Mouse (Mus musculus): ENCODE data around the gene Mrrf. TPM values are rescaled to one million over a fixed set of nuclear protein-coding genes. Genes with fewer than 3 reads are reported as not detected.

Gene Mrrf
- polyA plus RNA-seq, 1 experiment from 2014 or later, result 39.3 TPM

DNA sequence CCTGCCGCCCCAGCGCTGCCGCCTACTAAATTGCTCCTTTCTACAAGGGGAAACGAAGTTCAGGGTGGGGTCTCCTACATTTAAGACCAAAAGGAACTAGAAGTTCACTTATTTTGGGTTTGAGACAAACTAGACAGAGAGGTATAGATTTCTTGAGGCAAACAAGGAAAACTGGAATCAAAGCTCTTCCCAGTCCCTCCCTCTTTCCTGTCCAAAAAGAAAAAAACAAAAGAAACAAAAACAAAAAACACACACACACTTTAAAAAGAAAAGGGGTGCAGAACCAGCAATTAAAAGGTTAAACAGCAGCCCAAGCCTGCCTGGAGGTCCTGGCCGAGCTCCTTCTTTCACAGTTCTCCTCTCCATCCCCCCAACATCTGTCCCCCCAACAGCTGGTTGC is 38.2 kb upstream of the Mrrf start:
- H3K27me3 ChIP-seq (ENCODE audit: control insufficient read depth, insufficient read depth, low read length), result peaks cover 76% of the 10 kb centered on the region
- no peaks in the 10 kb centered on the region for H3K9me3 ChIP-seq (replicated peaks; ENCODE audit: control insufficient read depth, low read length)
- ATAC-seq (replicated peaks; ENCODE audit: insufficient number of reproducible peaks, low FRiP score, low TSS enrichment, low read depth), result no peak
- no peak overlapping the region for H3K27ac ChIP-seq (replicated peaks; ENCODE audit: low read depth, low read length)
- H3K9ac ChIP-seq (replicated peaks; ENCODE audit: low read length), result no peak overlapping the region
- 5% methylated on average over 5 of the region's 5 CpGs for WGBS
- no peak overlapping the region for H3K4me3 ChIP-seq (ENCODE audit: low read depth, low read length)
- DNase-seq (ENCODE audit: low spot score), result no peak
- H3K4me1 ChIP-seq (ENCODE audit: control insufficient read depth, insufficient read depth, low read length), result peaks cover 5% of the 10 kb centered on the region; the same call in 1 of the 2 replicates
- no peaks in the 10 kb centered on the region for H3K36me3 ChIP-seq (replicated peaks; ENCODE audit: control insufficient read depth, insufficient read depth, low read depth, low read length)
- H3K4me2 ChIP-seq (ENCODE audit: low read depth, low read length), result peak overlapping the region; percentile 3; the same call in 1 of the 2 replicates

DNA sequence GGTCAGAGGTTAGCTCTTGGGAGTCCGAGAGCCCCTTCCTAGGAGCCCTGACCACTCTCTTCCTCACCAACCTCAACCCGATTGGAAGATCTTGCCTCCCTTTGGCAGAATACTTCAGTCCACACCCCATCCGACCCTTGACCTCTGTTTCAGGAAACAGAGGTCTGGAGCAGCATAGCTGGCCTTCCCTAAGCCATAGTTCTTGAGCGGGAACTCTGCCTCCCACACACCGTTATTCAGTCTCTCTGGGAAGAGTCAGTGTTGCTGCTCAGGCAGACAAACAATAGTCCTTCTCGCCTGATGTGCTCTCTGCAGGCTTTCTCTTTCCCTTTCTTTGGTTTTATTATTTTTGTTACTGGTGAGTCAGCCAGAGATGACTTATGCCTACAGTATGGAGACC is 36.5 kb upstream of the Mrrf start:
- 6% methylated on average over 6 of the region's 6 CpGs for WGBS
- H3K36me3 ChIP-seq (replicated peaks; ENCODE audit: control insufficient read depth, insufficient read depth, low read depth, low read length), result no peaks in the 10 kb centered on the region
- H3K27ac ChIP-seq (replicated peaks; ENCODE audit: low read depth, low read length), result no peak overlapping the region
- DNase-seq (ENCODE audit: low spot score) (no peak), ATAC-seq (replicated peaks; ENCODE audit: insufficient number of reproducible peaks, low FRiP score, low TSS enrichment, low read depth) (no peak)
- no peaks in the 10 kb centered on the region for H3K9me3 ChIP-seq (replicated peaks; ENCODE audit: control insufficient read depth, low read length)
- H3K4me1 ChIP-seq (ENCODE audit: control insufficient read depth, insufficient read depth, low read length), result peaks cover 11% of the 10 kb centered on the region; the same call in 1 of the 2 replicates
- no peak overlapping the region for H3K4me3 ChIP-seq (ENCODE audit: low read depth, low read length)
- H3K9ac ChIP-seq (replicated peaks; ENCODE audit: low read length), result no peak overlapping the region
- no peak overlapping the region for H3K4me2 ChIP-seq (ENCODE audit: low read depth, low read length)
- H3K27me3 ChIP-seq (ENCODE audit: control insufficient read depth, insufficient read depth, low read length), result peaks cover 70% of the 10 kb centered on the region

DNA sequence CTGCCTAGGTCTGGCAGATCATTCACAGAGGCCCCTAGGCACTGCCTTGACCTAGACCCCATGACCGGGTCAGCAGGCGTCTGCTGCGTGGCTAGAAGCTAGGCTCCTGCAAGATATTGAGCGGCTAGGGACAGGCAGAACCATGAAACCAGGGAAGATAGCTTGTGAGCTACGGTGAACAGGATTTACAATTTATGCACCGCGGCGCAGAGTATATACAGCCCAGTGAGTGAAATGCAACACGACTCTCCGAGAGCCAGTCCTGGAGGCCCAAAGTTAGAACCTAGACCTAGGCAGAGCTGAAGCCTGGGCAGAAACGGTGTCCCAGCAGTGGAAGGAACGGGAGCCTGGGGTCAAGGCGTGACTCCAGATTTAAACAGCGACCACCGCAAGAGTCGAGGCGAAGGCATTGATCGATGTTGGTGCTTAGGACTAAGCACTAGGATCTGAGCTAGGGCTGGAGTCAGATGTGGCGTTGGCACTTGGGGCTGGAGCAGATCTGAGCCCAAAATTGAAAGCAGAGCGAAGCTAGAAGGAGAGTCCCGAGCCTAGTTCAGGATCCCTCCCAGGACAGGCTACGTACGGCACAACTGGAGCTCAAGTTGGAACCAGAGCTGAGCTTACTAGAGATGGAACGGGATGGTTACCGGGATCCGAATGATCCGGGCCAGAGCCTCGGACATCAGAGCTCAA is 34.2 kb upstream of the Mrrf start:
- peak overlapping the region; percentile 80 for H3K9ac ChIP-seq (replicated peaks; ENCODE audit: low read length)
- no peaks in the 10 kb centered on the region for H3K36me3 ChIP-seq (replicated peaks; ENCODE audit: control insufficient read depth, insufficient read depth, low read depth, low read length)
- peak overlapping the region; percentile 74 for H3K4me2 ChIP-seq (ENCODE audit: low read depth, low read length)
- peak overlapping the region; percentile 57 for H3K4me3 ChIP-seq (ENCODE audit: low read depth, low read length)
- 2% methylated on average over 28 of the region's 28 CpGs for WGBS
- no peak for ATAC-seq (replicated peaks; ENCODE audit: insufficient number of reproducible peaks, low FRiP score, low TSS enrichment, low read depth)
- H3K9me3 ChIP-seq (replicated peaks; ENCODE audit: control insufficient read depth, low read length), result no peaks in the 10 kb centered on the region
- peaks cover 68% of the 10 kb centered on the region for H3K27me3 ChIP-seq (ENCODE audit: control insufficient read depth, insufficient read depth, low read length)
- peak overlapping the region; percentile 35; the same call in 1 of the 2 replicates for H3K27ac ChIP-seq (replicated peaks; ENCODE audit: low read depth, low read length)
- peaks cover 16% of the 10 kb centered on the region; the same call in 1 of the 2 replicates for H3K4me1 ChIP-seq (ENCODE audit: control insufficient read depth, insufficient read depth, low read length)
- DNase-seq (ENCODE audit: low spot score), result no peak

DNA sequence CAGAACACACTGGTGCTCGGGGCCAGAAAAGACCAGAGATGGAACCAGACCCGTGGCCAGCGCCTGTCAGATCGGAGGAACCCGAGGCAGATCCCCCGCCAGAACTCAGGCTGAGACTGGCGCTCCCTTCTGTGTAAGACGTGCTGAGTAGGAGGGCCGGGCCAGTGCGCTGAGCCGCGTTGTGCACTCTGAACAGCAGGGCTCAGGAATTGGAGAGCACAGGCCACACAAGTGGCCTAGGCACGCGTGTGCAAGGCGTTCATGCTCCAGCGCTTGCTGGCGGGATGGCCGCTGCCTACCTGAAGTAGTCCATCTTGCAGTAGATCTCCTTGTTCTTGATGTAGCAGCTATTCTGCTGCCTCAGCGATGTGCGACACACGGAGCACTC is 33.6 kb upstream of the Mrrf start:
- peak overlapping the region; percentile 57 for H3K4me3 ChIP-seq (ENCODE audit: low read depth, low read length)
- under 1% methylated on average over 21 of the region's 21 CpGs for WGBS

DNA sequence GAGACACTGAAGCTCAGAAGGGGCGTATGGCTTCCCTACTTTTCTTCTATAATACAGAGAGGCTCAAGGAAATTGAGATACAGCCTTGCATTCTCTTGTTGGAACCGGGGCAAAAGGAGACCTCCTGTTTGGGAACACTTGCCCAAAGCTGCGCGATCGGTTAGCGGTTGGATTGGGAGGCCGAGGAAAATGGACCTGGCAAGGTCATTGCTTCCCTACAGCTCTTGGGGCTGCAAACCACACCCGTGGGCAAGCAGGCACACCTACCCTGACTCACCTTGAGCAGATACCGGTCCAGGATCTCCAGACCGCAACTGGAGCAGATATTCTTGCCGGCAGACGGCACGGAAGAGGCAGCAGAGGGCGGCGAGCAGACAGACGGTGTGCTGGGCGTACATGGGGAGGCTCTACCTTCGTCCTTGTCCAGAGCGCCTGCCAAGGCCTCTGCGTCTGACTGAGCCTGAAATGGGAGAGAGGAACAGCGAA is 33.1 kb upstream of the Mrrf start:
- Histone ChIP-seq H3K9me3 (replicated peaks; ENCODE audit: control insufficient read depth, low read length) (no peaks in the 10 kb centered on the region), H3K27me3 (ENCODE audit: control insufficient read depth, insufficient read depth, low read length) (peaks cover 70% of the 10 kb centered on the region), H3K4me1 (ENCODE audit: control insufficient read depth, insufficient read depth, low read length) (peaks cover 16% of the 10 kb centered on the region; the same call in 1 of the 2 replicates), H3K9ac (replicated peaks; ENCODE audit: low read length) (peak overlapping the region; percentile 80), H3K36me3 (replicated peaks; ENCODE audit: control insufficient read depth, insufficient read depth, low read depth, low read length) (no peaks in the 10 kb centered on the region), H3K4me2 (ENCODE audit: low read depth, low read length) (peak overlapping the region; percentile 74), H3K27ac (replicated peaks; ENCODE audit: low read depth, low read length) (peak overlapping the region; percentile 66), H3K4me3 (ENCODE audit: low read depth, low read length) (peak overlapping the region; percentile 57)
- no peak for ATAC-seq (replicated peaks; ENCODE audit: insufficient number of reproducible peaks, low FRiP score, low TSS enrichment, low read depth)
- 1% methylated on average over 21 of the region's 21 CpGs for WGBS
- no peak for DNase-seq (ENCODE audit: low spot score)

More for the DNA sequence above, 33.6 kb upstream of the Mrrf start:
- no peaks in the 10 kb centered on the region for H3K36me3 ChIP-seq (replicated peaks; ENCODE audit: control insufficient read depth, insufficient read depth, low read depth, low read length)
- peak; percentile 59 for DNase-seq (ENCODE audit: low spot score)
- no peaks in the 10 kb centered on the region for H3K9me3 ChIP-seq (replicated peaks; ENCODE audit: control insufficient read depth, low read length)
- 0 out of 2 replicates have a peak, but pooled peaks have one; percentile 14 for ATAC-seq (replicated peaks; ENCODE audit: insufficient number of reproducible peaks, low FRiP score, low TSS enrichment, low read depth)
- H3K4me1 ChIP-seq (ENCODE audit: control insufficient read depth, insufficient read depth, low read length), result peaks cover 16% of the 10 kb centered on the region; the same call in 1 of the 2 replicates
- peak overlapping the region; percentile 74 for H3K4me2 ChIP-seq (ENCODE audit: low read depth, low read length)
- peak overlapping the region; percentile 66 for H3K27ac ChIP-seq (replicated peaks; ENCODE audit: low read depth, low read length)
- peak overlapping the region; percentile 80 for H3K9ac ChIP-seq (replicated peaks; ENCODE audit: low read length)
- H3K27me3 ChIP-seq (ENCODE audit: control insufficient read depth, insufficient read depth, low read length), result peaks cover 70% of the 10 kb centered on the region

DNA sequence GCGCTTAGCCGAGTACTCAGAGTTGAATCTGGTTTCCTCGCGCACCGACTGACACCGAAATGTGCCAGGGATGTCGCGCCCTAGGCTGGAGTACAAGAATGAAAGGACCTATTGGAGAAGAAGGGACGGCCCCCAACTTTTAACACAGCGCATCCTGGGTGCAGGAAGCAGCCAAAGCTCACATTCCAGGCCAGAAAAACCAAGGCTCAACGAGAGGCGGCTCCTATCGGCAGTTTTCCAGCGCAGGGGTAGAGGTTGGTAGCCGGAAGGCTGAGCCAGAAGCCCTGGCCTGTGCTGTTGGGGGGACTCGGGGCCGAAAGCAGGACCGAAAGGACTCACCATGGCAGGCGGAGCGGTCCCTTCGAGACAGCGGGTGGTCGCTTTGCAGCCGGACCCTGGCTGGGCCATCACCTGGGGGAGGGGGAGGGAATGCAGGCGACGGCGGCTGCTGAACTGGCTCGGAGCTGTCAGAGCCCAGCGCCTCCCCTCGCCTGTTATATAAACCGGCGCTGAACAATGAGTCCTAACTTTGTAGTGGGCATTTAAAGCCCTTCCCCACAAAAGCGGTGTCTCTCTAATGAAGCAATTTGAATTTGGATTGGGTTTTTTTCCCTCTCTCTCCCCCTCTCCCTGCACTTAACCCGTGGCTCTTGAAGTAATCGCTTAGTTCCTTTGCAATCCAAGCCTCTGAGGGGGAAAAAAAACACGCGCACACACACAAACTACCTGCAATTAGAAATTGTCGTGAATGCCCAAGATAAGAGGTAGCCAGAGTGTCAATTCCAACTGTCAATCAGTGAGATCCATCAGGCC is 32.4 kb upstream of the Mrrf start:
- peak; percentile 52 for DNase-seq (ENCODE audit: low spot score)
- no peak for ATAC-seq (replicated peaks; ENCODE audit: insufficient number of reproducible peaks, low FRiP score, low TSS enrichment, low read depth)
- under 1% methylated on average over 38 of the region's 38 CpGs for WGBS
- Histone ChIP-seq H3K27ac (replicated peaks; ENCODE audit: low read depth, low read length) (peak overlapping the region; percentile 85), H3K4me2 (ENCODE audit: low read depth, low read length) (peak overlapping the region; percentile 74), H3K36me3 (replicated peaks; ENCODE audit: control insufficient read depth, insufficient read depth, low read depth, low read length) (no peaks in the 10 kb centered on the region), H3K9me3 (replicated peaks; ENCODE audit: control insufficient read depth, low read length) (no peaks in the 10 kb centered on the region), H3K27me3 (ENCODE audit: control insufficient read depth, insufficient read depth, low read length) (peaks cover 68% of the 10 kb centered on the region), H3K4me1 (ENCODE audit: control insufficient read depth, insufficient read depth, low read length) (peaks cover 16% of the 10 kb centered on the region; the same call in 1 of the 2 replicates), H3K9ac (replicated peaks; ENCODE audit: low read length) (peak overlapping the region; percentile 80), H3K4me3 (ENCODE audit: low read depth, low read length) (peak overlapping the region; percentile 57)

DNA sequence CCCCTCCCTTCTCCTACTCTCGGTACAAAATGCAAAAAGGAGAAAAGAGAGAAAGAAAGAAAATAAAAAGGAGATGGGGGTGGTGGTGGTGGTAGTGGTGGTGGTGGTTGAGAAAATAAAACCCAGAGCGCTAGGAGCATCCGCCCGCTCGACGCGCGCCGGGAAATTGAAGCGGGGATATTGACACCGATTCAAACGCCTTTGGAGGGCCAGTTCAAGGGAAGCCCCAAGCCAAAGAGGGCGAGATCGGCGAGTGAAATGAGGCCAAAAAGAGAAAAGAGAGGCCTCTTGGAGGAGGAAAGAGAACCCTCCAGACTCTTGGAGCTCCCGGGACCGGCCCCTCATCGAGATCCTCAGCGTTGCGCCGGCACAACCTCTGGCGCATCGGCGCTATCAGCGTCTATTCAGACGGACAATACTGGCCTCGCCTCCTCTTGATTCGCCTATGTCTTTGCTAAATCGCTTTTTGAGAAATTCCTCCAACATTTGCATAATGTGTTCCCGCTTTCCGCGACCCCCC is 31.7 kb upstream of the Mrrf start:
- H3K4me3 ChIP-seq (ENCODE audit: low read depth, low read length), result peak overlapping the region; percentile 57
- peaks cover 16% of the 10 kb centered on the region; the same call in 1 of the 2 replicates for H3K4me1 ChIP-seq (ENCODE audit: control insufficient read depth, insufficient read depth, low read length)
- peak overlapping the region; percentile 74 for H3K4me2 ChIP-seq (ENCODE audit: low read depth, low read length)
- DNase-seq (ENCODE audit: low spot score) (peak; percentile 53), ATAC-seq (replicated peaks; ENCODE audit: insufficient number of reproducible peaks, low FRiP score, low TSS enrichment, low read depth) (no peak)
- H3K36me3 ChIP-seq (replicated peaks; ENCODE audit: control insufficient read depth, insufficient read depth, low read depth, low read length), result no peaks in the 10 kb centered on the region
- no peaks in the 10 kb centered on the region for H3K9me3 ChIP-seq (replicated peaks; ENCODE audit: control insufficient read depth, low read length)
- H3K27me3 ChIP-seq (ENCODE audit: control insufficient read depth, insufficient read depth, low read length), result peaks cover 61% of the 10 kb centered on the region
- H3K9ac ChIP-seq (replicated peaks; ENCODE audit: low read length), result peak overlapping the region; percentile 80
- WGBS, result under 1% methylated on average over 32 of the region's 32 CpGs
- peak overlapping the region; percentile 85 for H3K27ac ChIP-seq (replicated peaks; ENCODE audit: low read depth, low read length)
